Mouse (Mus musculus) forebrain, embryonic 16.5 days (tissue): ENCODE results near the gene Acat3. TPM values are rescaled to one million over a fixed set of nuclear protein-coding genes. Genes with fewer than 3 reads are reported as not detected.
A peak's percentile ranks its signal among the peaks of the same experiment; 100 is the strongest.
"Not testable (repeated sequence)": the region's sequence is repeated elsewhere in the genome, so short reads cannot be mapped to it uniquely, and the experiment has no call there.

Experiments
- ATAC-seq: fragments of 200-750 bp; cut with Nextera tagmentation; 2 replicates; pipeline ENCODE4 v1.8.0; 2017; ENCODE audit warnings: mild to moderate bottlenecking, moderate library complexity
- H3K27ac ChIP-seq: fragments of 300-500 bp; sonication (generic); 2 replicates; pipeline ENCODE4 v1.5.1; 2014; ENCODE audit warnings: low read length, control low read depth
- H3K27me3 ChIP-seq: fragments of 300-500 bp; sonication (generic); replicated peaks from 2 replicates; pipeline ENCODE4 v1.6.1; 2014; ENCODE audit warnings: low read length; ENCODE audit not compliant: control insufficient read depth, insufficient read depth
- H3K36me3 ChIP-seq: fragments of 300-500 bp; sonication (generic); 2 replicates; pipeline ENCODE4 v1.6.1; 2014; ENCODE audit not compliant: control insufficient read depth, insufficient read depth
- H3K4me1 ChIP-seq: fragments of 300-500 bp; sonication (generic); replicated peaks from 2 replicates; pipeline ENCODE4 v1.6.1; 2014; ENCODE audit warnings: low read length; ENCODE audit not compliant: control insufficient read depth, insufficient read depth
- H3K4me2 ChIP-seq: fragments of 300-500 bp; sonication (generic); 2 replicates; pipeline ENCODE4 v1.6.1; 2014; ENCODE audit warnings: mild to moderate bottlenecking, low read length, control low read depth
- H3K4me3 ChIP-seq: fragments of 300-500 bp; sonication (generic); replicated peaks from 2 replicates; pipeline ENCODE4 v1.5.1; 2014; ENCODE audit warnings: mild to moderate bottlenecking, low read length, control low read depth
- H3K9ac ChIP-seq: fragments of 300-500 bp; sonication (generic); replicated peaks from 2 replicates; pipeline ENCODE4 v1.6.1; 2014; ENCODE audit warnings: low read depth, low read length, control low read depth
- H3K9me3 ChIP-seq: fragments of 300-500 bp; sonication (generic); 2 replicates; pipeline ENCODE4 v1.6.1; 2016; ENCODE audit warnings: low read length; ENCODE audit not compliant: control insufficient read depth
- WGBS: fragments of 180-500 bp; shearing (Covaris S2); extraction: QIAGEN DNeasy Blood & Tissue Kit; methylation state at CpG from one replicate; pipeline ENCODE4 v1.1.7; 2014; 5-methylcytosine and 5-hydroxymethylcytosine counted together
- polyA plus RNA-seq: library from polyadenylated mRNA; unstranded; fragments of >200 nt; fragmentation: Nextera tagmentation; extraction: Ambion mirVana; gene quantifications from 2 replicates; pipeline ENCODE4 v1.2.1, GENCODE M21; 2015

The Acat3 gene
- polyA plus RNA-seq, 1 experiment from 2014 or later: 1.0 TPM

- H3K9me3 ChIP-seq: no peaks in the 10 kb centered on the region
- WGBS: 87% methylated on average over 8 of the region's 8 CpGs
- no peak for ATAC-seq
- peaks cover 4% of the 10 kb centered on the region for H3K36me3 ChIP-seq
- H3K9ac ChIP-seq: no peak overlapping the region
- peaks cover 8% of the 10 kb centered on the region for H3K4me1 ChIP-seq
- H3K4me3 ChIP-seq: no peak overlapping the region
- H3K4me2 ChIP-seq: no peak overlapping the region
- H3K27ac ChIP-seq: no peak overlapping the region
- H3K27me3 ChIP-seq: no peaks in the 10 kb centered on the region
Measured at GRCm38 (mm10) chr17:12956664-12957063, 16.3 kb upstream of the Acat3 start.

- no peak for ATAC-seq
- H3K27me3 ChIP-seq: no peaks in the 10 kb centered on the region
- H3K9ac ChIP-seq: no peak overlapping the region
- peaks cover 34% of the 10 kb centered on the region for H3K36me3 ChIP-seq
- no peak overlapping the region for H3K4me3 ChIP-seq
- H3K9me3 ChIP-seq: no peaks in the 10 kb centered on the region
- no peak overlapping the region for H3K4me2 ChIP-seq
- 97% methylated on average over 5 of the region's 5 CpGs for WGBS
- H3K4me1 ChIP-seq: no peaks in the 10 kb centered on the region
- H3K27ac ChIP-seq: no peak overlapping the region
Measured at GRCm38 (mm10) chr17:12949669-12950068, 9.3 kb upstream of the Acat3 start.

- Histone ChIP-seq H3K9ac (no peak overlapping the region), H3K4me2 (no peak overlapping the region), H3K4me1 (peaks cover 6% of the 10 kb centered on the region), H3K27me3 (no peaks in the 10 kb centered on the region), H3K27ac (no peak overlapping the region), H3K4me3 (no peak overlapping the region), H3K36me3 (peaks cover 24% of the 10 kb centered on the region), H3K9me3 (no peaks in the 10 kb centered on the region)
- 90% methylated on average over 6 of the region's 6 CpGs for WGBS
- ATAC-seq: no peak
Measured at GRCm38 (mm10) chr17:12942459-12943162, 2.2 kb upstream of the Acat3 start.

GRCm38 (mm10) chr17:12941543-12942260, 1.3 kb upstream of the Acat3 start:
- Histone ChIP-seq H3K4me1 (peaks cover 6% of the 10 kb centered on the region), H3K4me3 (no peak overlapping the region), H3K36me3 (peaks cover 24% of the 10 kb centered on the region), H3K4me2 (no peak overlapping the region), H3K9ac (no peak overlapping the region), H3K27me3 (no peaks in the 10 kb centered on the region), H3K27ac (no peak overlapping the region), H3K9me3 (no peaks in the 10 kb centered on the region)
- WGBS: 72% methylated on average over 8 of the region's 8 CpGs
- ATAC-seq: no peak

DNA sequence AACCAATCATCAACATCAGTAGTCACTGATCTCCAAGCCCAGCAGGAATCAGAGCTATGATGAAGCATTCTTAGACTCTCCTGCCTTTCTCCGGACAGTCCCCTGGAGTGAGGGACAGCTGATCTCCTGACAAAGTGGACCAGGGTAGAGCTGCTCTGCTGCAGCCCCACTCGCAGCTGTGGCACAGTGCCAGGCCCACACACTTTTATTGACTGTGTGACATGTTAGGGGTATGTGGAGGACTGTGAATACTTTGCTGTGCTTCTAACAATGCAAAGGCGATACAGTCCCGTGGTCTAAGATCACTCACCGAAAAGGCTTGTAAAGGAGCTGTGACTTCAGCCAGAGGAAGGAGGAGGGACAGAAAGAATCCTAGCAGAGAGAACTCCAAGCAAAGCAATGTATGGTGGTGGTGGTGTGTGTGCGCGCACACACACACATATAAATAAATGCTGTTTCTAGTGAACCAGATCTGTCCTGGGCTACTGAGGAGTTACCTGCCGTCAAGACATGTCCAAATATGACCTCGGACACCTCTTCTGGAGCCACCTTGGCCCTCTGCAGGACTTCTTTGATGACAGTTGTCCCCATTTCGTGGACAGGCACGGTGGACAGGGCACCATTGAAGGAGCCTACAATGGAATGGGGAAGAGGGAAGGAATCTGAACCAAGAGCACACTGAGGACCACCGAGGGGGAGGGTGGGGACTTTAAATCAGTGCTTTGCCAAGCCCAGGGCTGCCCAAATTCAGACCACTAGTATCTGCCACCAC, 837 bp downstream of the Acat3 start:
- Histone ChIP-seq H3K4me2 (peak overlapping the region; percentile 46), H3K36me3 (peaks cover 15% of the 10 kb centered on the region), H3K4me3 (peak overlapping the region; percentile 26)
- 29% methylated on average over 2 of the region's 12 CpGs for WGBS
- not testable (repeated sequence) for H3K9ac ChIP-seq, H3K9me3 ChIP-seq, H3K27me3 ChIP-seq, H3K27ac ChIP-seq, H3K4me1 ChIP-seq
- ATAC-seq: peak; percentile 39; the same call in 1 of the 2 replicates

DNA sequence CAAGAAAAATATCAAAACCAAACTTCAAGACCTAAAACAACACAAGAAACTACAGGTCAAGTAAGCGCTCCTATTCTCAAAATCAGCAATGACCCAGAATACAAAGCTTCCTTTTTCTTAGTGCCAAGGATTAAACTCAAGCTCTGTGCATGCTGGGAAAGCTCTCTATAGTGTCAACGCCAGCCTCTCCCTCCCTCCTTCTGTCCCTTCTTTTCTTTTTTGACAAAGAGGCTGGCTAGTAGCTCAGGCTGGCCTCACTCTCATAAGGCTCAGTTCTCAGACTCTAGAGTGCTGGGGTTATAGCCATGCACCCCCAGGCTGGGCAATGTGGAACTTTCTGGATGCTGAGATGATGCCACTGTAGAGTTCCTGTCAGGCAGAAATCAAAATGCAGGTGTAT, 2.3 kb downstream of the Acat3 start:
- no peak overlapping the region for H3K9ac ChIP-seq
- no peak for ATAC-seq
- WGBS: 7% methylated on average over 2 of the region's 2 CpGs

DNA sequence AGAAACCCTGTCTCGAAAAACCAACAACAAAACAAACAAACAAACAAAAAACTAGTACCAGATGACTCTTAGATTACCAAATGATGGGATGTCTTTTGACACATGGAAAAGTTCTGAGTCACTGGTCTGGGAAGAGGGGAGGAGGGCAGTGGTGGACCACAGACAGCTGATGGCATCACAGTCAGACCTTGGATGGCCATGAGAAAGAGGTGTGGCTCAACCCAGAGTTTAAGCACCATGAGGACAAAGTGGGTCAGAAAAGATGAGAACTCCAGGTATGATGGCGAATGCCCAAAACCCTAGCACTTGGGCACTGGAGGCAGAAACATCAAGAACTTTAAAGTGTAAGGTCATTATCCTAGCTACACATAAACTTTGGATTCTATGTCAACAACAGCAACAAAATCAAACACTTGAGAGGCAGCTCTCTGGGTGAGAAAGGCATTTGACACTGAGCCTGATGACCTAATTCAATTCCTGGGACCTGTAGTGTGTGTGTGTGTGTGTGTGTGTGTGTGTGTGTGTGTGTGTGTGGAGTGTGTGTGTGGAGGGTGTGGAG, 2.9 kb downstream of the Acat3 start:
- H3K27me3 ChIP-seq: no peaks in the 10 kb centered on the region
- no peak overlapping the region for H3K4me2 ChIP-seq
- H3K4me3 ChIP-seq: no peak overlapping the region
- no peak overlapping the region for H3K9ac ChIP-seq
- WGBS: 88% methylated on average over 2 of the region's 2 CpGs
- peaks cover 6% of the 10 kb centered on the region for H3K4me1 ChIP-seq
- H3K27ac ChIP-seq: no peak overlapping the region
- ATAC-seq: no peak
- peaks cover 2% of the 10 kb centered on the region; the same call in 1 of the 2 replicates for H3K36me3 ChIP-seq
- H3K9me3 ChIP-seq: no peaks in the 10 kb centered on the region

More for the DNA sequence above, 2.3 kb downstream of the Acat3 start:
- Histone ChIP-seq H3K4me2 (no peak overlapping the region), H3K27me3 (no peaks in the 10 kb centered on the region), H3K4me1 (peaks cover 6% of the 10 kb centered on the region), H3K9me3 (no peaks in the 10 kb centered on the region), H3K36me3 (peaks cover 8% of the 10 kb centered on the region), H3K4me3 (no peak overlapping the region), H3K27ac (no peak overlapping the region)

GRCm38 (mm10) chr17:12935719-12936118, 4.7 kb downstream of the Acat3 start:
- Histone ChIP-seq H3K27ac (no peak overlapping the region), H3K9me3 (no peaks in the 10 kb centered on the region), H3K4me2 (no peak overlapping the region), H3K4me1 (peaks cover 6% of the 10 kb centered on the region), H3K9ac (no peak overlapping the region), H3K36me3 (no peaks in the 10 kb centered on the region), H3K4me3 (no peak overlapping the region), H3K27me3 (no peaks in the 10 kb centered on the region)
- 9% methylated on average over 4 of the region's 4 CpGs for WGBS
- no peak for ATAC-seq

GRCm38 (mm10) chr17:12931576-12931975, 8.8 kb downstream of the Acat3 start:
- 88% methylated on average over 5 of the region's 5 CpGs for WGBS
- H3K4me1 ChIP-seq: not testable (repeated sequence)

More at GRCm38 (mm10) chr17:12931576-12931975, 8.8 kb downstream of the Acat3 start:
- H3K4me2 ChIP-seq, H3K36me3 ChIP-seq, H3K9ac ChIP-seq, H3K9me3 ChIP-seq, H3K4me3 ChIP-seq, H3K27me3 ChIP-seq, ATAC-seq, H3K27ac ChIP-seq: not testable (repeated sequence)
